Mouse (Mus musculus) liver, embryonic 14.5 days (tissue): Measurements from ENCODE around the gene Frrs1l.

Experiments used
- CTCF ChIP-seq: IDR thresholded peaks from 2 replicates; pipeline ENCODE4 v1.5.1; 2016; ENCODE audit warnings: antibody characterized with exemption, low read depth, control low read depth
- EP300 ChIP-seq: IDR thresholded peaks from 2 replicates; pipeline ENCODE4 v1.6.1; 2016; ENCODE audit warnings: antibody characterized with exemption, low read depth

DNA sequence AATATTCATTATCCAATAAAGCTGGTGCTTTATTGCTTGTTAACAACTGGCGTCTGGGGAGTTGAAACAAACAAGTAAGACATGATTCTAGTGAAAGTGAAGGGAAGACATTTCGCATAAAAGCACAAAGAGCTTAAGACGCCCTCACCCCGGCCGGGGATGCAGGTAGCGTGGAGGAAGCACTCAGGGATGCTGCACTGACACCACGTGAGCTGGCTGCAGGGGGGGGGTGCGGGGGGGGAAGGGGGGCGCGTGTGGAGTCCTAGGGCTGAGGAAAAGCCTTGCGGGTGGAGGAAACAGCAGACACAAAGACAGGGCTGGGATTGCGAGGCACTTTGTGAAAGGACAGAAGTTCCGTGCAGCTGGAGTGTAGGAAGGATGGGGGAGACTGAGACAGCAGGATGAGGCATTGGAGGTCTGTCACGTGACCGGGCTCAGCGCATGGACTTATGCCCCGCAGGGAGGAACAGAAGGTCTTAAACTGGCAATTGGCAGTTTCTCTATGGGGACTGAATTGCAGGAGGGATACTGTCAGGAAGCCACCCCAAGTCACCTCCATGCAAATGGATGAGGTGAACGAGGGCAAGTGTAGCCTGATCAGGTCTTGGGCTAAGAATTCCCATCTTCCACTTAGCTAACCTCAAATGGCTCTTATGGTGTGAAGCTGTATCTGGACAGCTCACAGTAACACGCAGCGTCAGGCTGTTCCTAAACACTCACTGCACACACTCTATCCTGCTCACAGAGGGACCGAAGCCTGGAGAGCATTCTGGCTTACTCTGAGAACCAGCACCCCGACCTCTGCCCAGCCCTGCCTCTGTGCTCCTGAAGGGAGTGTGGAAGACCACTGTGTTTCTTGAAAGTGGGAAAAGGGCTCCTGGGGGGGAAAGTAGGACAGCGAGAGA lies 49.2 kb upstream of the Frrs1l start:
- TF ChIP-seq CTCF (no peak), EP300 (no peak)
